Mouse (Mus musculus) neural tube, embryonic 14.5 days (tissue): ENCODE results near the gene Gm5849. TPM values are rescaled to one million over a fixed set of nuclear protein-coding genes. Genes with fewer than 3 reads are reported as not detected.
"Not testable (repeated sequence)": the region's sequence is repeated elsewhere in the genome, so short reads cannot be mapped to it uniquely, and the experiment has no call there.

Experiments used
- ATAC-seq: fragments of 200-750 bp; cut with Nextera tagmentation; 2 replicates; pipeline ENCODE4 v1.8.0; 2017; ENCODE audit warnings: low read depth, mild to moderate bottlenecking, moderate TSS enrichment, moderate library complexity
- H3K27ac ChIP-seq: fragments of 300-500 bp; sonication (generic); 2 replicates; pipeline ENCODE4 v1.5.1; 2014; ENCODE audit warnings: low read depth, mild to moderate bottlenecking, control low read depth, low read length, moderate library complexity, mixed read lengths
- H3K27me3 ChIP-seq: fragments of 300-500 bp; sonication (generic); 2 replicates; pipeline ENCODE4 v1.6.1; 2014; ENCODE audit warnings: low read length; ENCODE audit not compliant: control insufficient read depth, insufficient read depth
- H3K36me3 ChIP-seq: fragments of 300-500 bp; sonication (generic); 2 replicates; pipeline ENCODE4 v1.6.1; 2014; ENCODE audit warnings: low read length, mixed read lengths; ENCODE audit not compliant: control insufficient read depth, insufficient read depth
- H3K4me1 ChIP-seq: fragments of 300-500 bp; sonication (generic); 2 replicates; pipeline ENCODE4 v1.6.1; 2014; ENCODE audit warnings: low read length; ENCODE audit not compliant: control insufficient read depth, insufficient read depth
- H3K4me2 ChIP-seq: fragments of 300-500 bp; sonication (generic); 2 replicates; pipeline ENCODE4 v1.6.1; 2014; ENCODE audit warnings: mild to moderate bottlenecking, low read depth, low read length, control low read depth
- H3K4me3 ChIP-seq: fragments of 300-500 bp; sonication (generic); 2 replicates; pipeline ENCODE4 v1.5.1; 2014; ENCODE audit warnings: low read depth, low read length, control low read depth, mixed read lengths
- H3K9ac ChIP-seq: fragments of 300-500 bp; sonication (generic); replicated peaks from 2 replicates; pipeline ENCODE4 v1.6.1; 2014; ENCODE audit warnings: low read depth, mild to moderate bottlenecking, control low read depth, low read length, mixed read lengths
- H3K9me3 ChIP-seq: fragments of 300-500 bp; sonication (generic); 2 replicates; pipeline ENCODE4 v1.6.1; 2016; ENCODE audit warnings: low read length; ENCODE audit not compliant: control insufficient read depth
- WGBS: fragments of 180-500 bp; shearing (Covaris S2); extraction: QIAGEN DNeasy Blood & Tissue Kit; methylation state at CpG from one replicate; pipeline ENCODE4 v1.1.7; 2014; 5-methylcytosine and 5-hydroxymethylcytosine counted together
- polyA plus RNA-seq: library from polyadenylated mRNA; unstranded; fragments of >200 nt; fragmentation: Nextera tagmentation; extraction: Ambion mirVana; gene quantifications from 2 replicates; pipeline ENCODE4 v1.2.1, GENCODE M21; 2014

Gene Gm5849
- not detected in 2 replicates for polyA plus RNA-seq

GRCm38 (mm10) chr3:90777776-90778175 is at the start of gene Gm5849:
TSS of gene Gm5849 (minus strand) at chr3:90777876.
- H3K4me3 ChIP-seq, H3K27me3 ChIP-seq, H3K9me3 ChIP-seq, H3K9ac ChIP-seq, H3K4me1 ChIP-seq, H3K27ac ChIP-seq, H3K4me2 ChIP-seq, ATAC-seq, H3K36me3 ChIP-seq: not testable (repeated sequence)
- 79% methylated on average over 1 of the region's 1 CpGs for WGBS

- Histone ChIP-seq H3K36me3 (no peaks in the 10 kb centered on the region), H3K4me3 (no peak overlapping the region), H3K27me3 (no peaks in the 10 kb centered on the region), H3K9me3 (no peaks in the 10 kb centered on the region), H3K27ac (no peak overlapping the region), H3K9ac (no peak overlapping the region), H3K4me1 (no peaks in the 10 kb centered on the region), H3K4me2 (no peak overlapping the region)
- no peak for ATAC-seq
- 89% methylated on average over 1 of the region's 1 CpGs for WGBS
These were observed 28.0 kb downstream of the Gm5849 start for GRCm38 (mm10) chr3:90749658-90750057.

- Histone ChIP-seq H3K36me3 (no peaks in the 10 kb centered on the region), H3K4me3 (no peak within 1 kb of the TSS), H3K9me3 (no peaks in the 10 kb centered on the region), H3K4me2 (no peak within 1 kb of the TSS), H3K4me1 (no peaks in the 10 kb centered on the region), H3K27me3 (no peaks in the 10 kb centered on the region), H3K27ac (no peak within 1 kb of the TSS), H3K9ac (no peak within 1 kb of the TSS)
- 90% methylated on average over 3 of the region's 3 CpGs for WGBS
- no peak for ATAC-seq
These were observed 51.1 kb downstream of the Gm5849 start, which contains the start of gene Pglyrp4 for GRCm38 (mm10) chr3:90726606-90727005. TSS of gene Pglyrp4 (plus strand) at chr3:90726906.

Other genes starting within 250 kb of the Gm5849 start
- gene S100a16, start 240.6 kb downstream of the Gm5849 start, polyA plus RNA-seq: 22.5 and 33.3 TPM in 2 replicates
- 0.31 and 2.0 TPM in 2 replicates for gene S100a3, start 217.3 kb downstream of the Gm5849 start, polyA plus RNA-seq
- gene S100a2, start 187.6 kb downstream of the Gm5849 start, polyA plus RNA-seq: not detected in 2 replicates
- not detected in 2 replicates for gene Gm42674, start 176.0 kb downstream of the Gm5849 start, polyA plus RNA-seq
- 1.2 TPM in 1 of 2 replicates, not detected in the other for gene S100a4, start 174.1 kb downstream of the Gm5849 start, polyA plus RNA-seq
- not detected in 2 replicates for gene S100a5, start 169.4 kb downstream of the Gm5849 start, polyA plus RNA-seq
- gene S100a6, start 165.0 kb downstream of the Gm5849 start, polyA plus RNA-seq: 11.8 and 27.5 TPM in 2 replicates
- gene S100a7a, start 123.9 kb downstream of the Gm5849 start, polyA plus RNA-seq: not detected in 2 replicates
- gene S100a8, start 108.9 kb downstream of the Gm5849 start, polyA plus RNA-seq: 1.8 and 9.7 TPM in 2 replicates
- 0.46 and 7.1 TPM in 2 replicates for gene S100a9, start 82.2 kb downstream of the Gm5849 start, polyA plus RNA-seq
- not detected in 2 replicates for gene Pglyrp4, start 51.0 kb downstream of the Gm5849 start, polyA plus RNA-seq